Mouse (Mus musculus) lung, postnatal 0 days (tissue): Measurements from ENCODE around the gene Nkx3-2.

ENCODE experiments used
- CTCF ChIP-seq: IDR thresholded peaks from 2 replicates; pipeline ENCODE4 v1.5.1; 2016; ENCODE audit warnings: antibody characterized with exemption, mild to moderate bottlenecking
- EP300 ChIP-seq: IDR thresholded peaks from 2 replicates; pipeline ENCODE4 v1.6.1; 2016; ENCODE audit warnings: antibody characterized with exemption, mild to moderate bottlenecking, control low read depth

DNA sequence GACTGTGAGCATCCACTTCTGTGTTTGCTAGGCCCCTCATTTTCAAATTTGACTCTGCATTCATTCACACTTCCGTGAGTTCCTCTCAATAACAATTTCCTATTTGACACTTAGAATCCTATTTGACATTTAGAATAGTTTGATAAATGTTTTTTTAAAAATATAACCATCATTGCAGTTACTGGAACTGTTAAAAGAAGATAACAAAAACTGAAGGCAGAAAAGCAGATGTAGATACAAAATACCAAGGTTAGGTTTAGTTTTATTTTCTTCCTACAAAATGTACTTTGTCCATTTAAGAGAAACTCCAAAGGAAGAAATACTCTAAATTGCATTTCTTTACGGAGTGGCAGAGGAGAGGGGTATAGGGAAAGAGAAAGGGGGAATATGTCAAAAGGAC, 37.3 kb upstream of the Nkx3-2 start:
- TF ChIP-seq CTCF (no peak), EP300 (no peak)
